Comparison of ENCODE assay signal across 8 mouse cellular contexts in genomic region chr2:32450881-32451844, GRCm38 (mm10). TPM values are rescaled to one million over a fixed set of nuclear protein-coding genes. Genes with fewer than 3 reads are reported as not detected.
DNase-seq lines count a peak whose midpoint lies in the region; ATAC-seq and TF ChIP-seq lines count a peak whose summit lies in the region.

TSS of gene Slc25a25 (minus strand) at chr2:32451445.

- H3K27me3 ChIP-seq in embryonic facial prominence, embryonic 13.5 days = no peaks in the 10 kb centered on the region
- no peaks in the 10 kb centered on the region for H3K27me3 ChIP-seq in heart, adult 2 months (ENCODE audit: control insufficient read depth, insufficient read depth, low read length)
- H3K27me3 ChIP-seq in limb, embryonic 13.5 days = no peaks in the 10 kb centered on the region
- H3K27me3 ChIP-seq in midbrain, embryonic 16.5 days (ENCODE audit: control insufficient read depth, insufficient read depth, low read depth, low read length) = no peaks in the 10 kb centered on the region

- peaks cover 5% of the 10 kb centered on the region for H3K79me2 ChIP-seq in heart, adult 2 months (replicated peaks; ENCODE audit: control insufficient read depth, insufficient read depth, low read length)

- peak within 1 kb of the TSS; percentile 86 for H3K9ac ChIP-seq in embryonic facial prominence, embryonic 13.5 days
- H3K9ac ChIP-seq in heart, adult 2 months (ENCODE audit: low read depth, low read length) = peak within 1 kb of the TSS; percentile 91
- H3K9ac ChIP-seq in limb, embryonic 13.5 days = peak within 1 kb of the TSS; percentile 81
- peak within 1 kb of the TSS; percentile 87 for H3K9ac ChIP-seq in midbrain, embryonic 16.5 days (ENCODE audit: low read depth, low read length)

- H3K4me3 ChIP-seq in embryonic facial prominence, embryonic 13.5 days = peak within 1 kb of the TSS; percentile 87
- H3K4me3 ChIP-seq in heart, adult 2 months = peak within 1 kb of the TSS; percentile 93
- peak within 1 kb of the TSS; percentile 86 for H3K4me3 ChIP-seq in limb, embryonic 13.5 days
- peak within 1 kb of the TSS; percentile 81 for H3K4me3 ChIP-seq in midbrain, embryonic 16.5 days (ENCODE audit: low read depth, low read length)

- DNase-seq in 3134 (ENCODE audit: extremely low read depth, insufficient read length, low spot score) = peak; percentile 95
- DNase-seq in adrenal gland, postnatal 36 days = peak; percentile 98 to 99
- DNase-seq in heart, adult 2 months = peak; percentile 98 to 99
- peak; percentile 97 to 98 for DNase-seq in kidney, adult 8-10 months
- peak; percentile 91 to 99 for DNase-seq in spleen, postnatal 10 days (ENCODE audit: low spot score in 2 of 2)

- intact Hi-C loops in heart, adult 2 months (cut with DNase I) = loop anchor here (2.0 kb wide), 2 partner anchors 28 to 46 kb away; no protein-coding TSS in a partner anchor

- peak within 1 kb of the TSS; percentile 88 for H3K4me2 ChIP-seq in embryonic facial prominence, embryonic 13.5 days
- H3K4me2 ChIP-seq in limb, embryonic 13.5 days (replicated peaks) = peak within 1 kb of the TSS; percentile 84
- H3K4me2 ChIP-seq in midbrain, embryonic 16.5 days (ENCODE audit: low read length) = peak within 1 kb of the TSS; percentile 76

- ATAC-seq in embryonic facial prominence, embryonic 13.5 days (ENCODE audit: insufficient number of reproducible peaks, insufficient read depth, low FRiP score, low TSS enrichment, low read depth) = peak; percentile 77
- peak; percentile 88 for ATAC-seq in limb, embryonic 13.5 days (ENCODE audit: low FRiP score, low read depth)
- peak; percentile 94 for ATAC-seq in midbrain, embryonic 16.5 days

- H3K36me3 ChIP-seq in embryonic facial prominence, embryonic 13.5 days = peaks cover 17% of the 10 kb centered on the region
- peaks cover 3% of the 10 kb centered on the region for H3K36me3 ChIP-seq in heart, adult 2 months (ENCODE audit: control insufficient read depth, insufficient read depth, low read length)
- H3K36me3 ChIP-seq in limb, embryonic 13.5 days = peaks cover 16% of the 10 kb centered on the region
- H3K36me3 ChIP-seq in midbrain, embryonic 16.5 days (ENCODE audit: control insufficient read depth, insufficient read depth, low read length) = no peaks in the 10 kb centered on the region

- no peak; the same call in 1 of the 2 replicates for TF ChIP-seq CTCF in heart, adult 2 months (IDR thresholded peaks at IDR 0.05)

- H3K4me1 ChIP-seq in embryonic facial prominence, embryonic 13.5 days = peaks cover 58% of the 10 kb centered on the region
- H3K4me1 ChIP-seq in heart, adult 2 months (ENCODE audit: control insufficient read depth, insufficient read depth, low read length) = peaks cover 15% of the 10 kb centered on the region
- H3K4me1 ChIP-seq in limb, embryonic 13.5 days = peaks cover 49% of the 10 kb centered on the region
- H3K4me1 ChIP-seq in midbrain, embryonic 16.5 days (ENCODE audit: control insufficient read depth, insufficient read depth, low read length) = peaks cover 33% of the 10 kb centered on the region

- peaks cover 3% of the 10 kb centered on the region; the same call in 1 of the 2 replicates for H3K9me3 ChIP-seq in embryonic facial prominence, embryonic 13.5 days
- H3K9me3 ChIP-seq in limb, embryonic 13.5 days = no peaks in the 10 kb centered on the region
- no peaks in the 10 kb centered on the region for H3K9me3 ChIP-seq in midbrain, embryonic 16.5 days (replicated peaks; ENCODE audit: control insufficient read depth, low read length, poor library complexity, severe bottlenecking)

- WGBS in embryonic facial prominence, embryonic 13.5 days = under 1% methylated on average over 101 of the region's 103 CpGs
- WGBS in heart, adult 2 months = under 1% methylated on average over 103 of the region's 103 CpGs
- under 1% methylated on average over 91 of the region's 103 CpGs for WGBS in limb, embryonic 13.5 days
- WGBS in midbrain, embryonic 16.5 days = under 1% methylated on average over 96 of the region's 103 CpGs

- peak within 1 kb of the TSS; percentile 96 for H3K27ac ChIP-seq in embryonic facial prominence, embryonic 13.5 days
- H3K27ac ChIP-seq in heart, adult 2 months = peak within 1 kb of the TSS; percentile 88
- H3K27ac ChIP-seq in limb, embryonic 13.5 days = peak within 1 kb of the TSS; percentile 94
- peak within 1 kb of the TSS; percentile 96 for H3K27ac ChIP-seq in midbrain, embryonic 16.5 days (ENCODE audit: low read length)

- no peak; the same call in 1 of the 2 replicates for TF ChIP-seq POLR2A in heart, adult 2 months (IDR thresholded peaks at IDR 0.05; ENCODE audit: insufficient read depth, low read depth, low read length)

- no peak for TF ChIP-seq EP300 in heart, adult 2 months (IDR thresholded peaks at IDR 0.05; ENCODE audit: insufficient read depth, low read depth, low read length)

RNA-seq across cellular contexts. Expression of gene Slc25a25, which starts in this region (rescaled TPM):
- 10 to 100 TPM; 78.8 to 99.7 TPM for total RNA-seq in adrenal gland, postnatal 36 days (2021)
- polyA plus RNA-seq in embryonic facial prominence, embryonic 13.5 days (2015; fragmentation: Nextera tagmentation; extraction: Ambion mirVana) = 23.5 and 24.6 TPM in 2 replicates
- total RNA-seq in heart, adult 2 months (2021) = 10 to 100 TPM in 1 of 2 experiments, 1 to 10 TPM in 1; 8.5 to 10.1 TPM
- polyA plus RNA-seq in heart, adult 2 months (2012; rRNA removed) = 5.7 and 7.3 TPM in 2 replicates
- polyA plus RNA-seq in limb, embryonic 13.5 days (2015; fragmentation: Nextera tagmentation; extraction: Ambion mirVana) = 22.8 and 22.9 TPM in 2 replicates
- 55.1 and 60.1 TPM in 2 replicates for polyA plus RNA-seq in midbrain, embryonic 16.5 days (2015; fragmentation: Nextera tagmentation; extraction: Ambion mirVana)

Comparison
In these comparisons a context has a peak if more than half of its experiments do, and no peak if none do; other contexts are left out.
1. Peak in every context shown above with its lines: DNase-seq, ATAC-seq, H3K4me3 ChIP-seq and H3K27ac ChIP-seq.
2. RNA of gene Slc25a25 (total RNA-seq): 78.8 to 99.7 TPM in adrenal gland, postnatal 36 days; 8.5 to 10.1 TPM in heart, adult 2 months; every median in the first group is over 4 times any median in the second.